Mouse (Mus musculus) CH12.LX (cell line): ENCODE measurements around the gene Prm3.

Source experiments
- CTCF ChIP-seq, 2 experiments: IDR thresholded peaks in 1 of 2; conservative IDR thresholded peaks in 1 of 2; 2 replicates each; pipeline ENCODE4 v1.5.1; 2011 to 2012; ENCODE audit warnings: low read depth in 2 of 2, low read length in 2 of 2, improper control_type of control experiment in 1 of 2, inconsistent platforms in 1 of 2, mild to moderate bottlenecking in 1 of 2, moderate library complexity in 1 of 2
- E2F4 ChIP-seq: IDR thresholded peaks from 2 replicates; pipeline ENCODE4 v1.6.1; 2011; ENCODE audit warnings: low read depth, low read length, improper control_type of control experiment; ENCODE audit not compliant: insufficient replicate concordance
- ZKSCAN1 ChIP-seq: IDR thresholded peaks from 2 replicates; pipeline ENCODE4 v1.6.1; 2012; ENCODE audit warnings: low read depth, inconsistent platforms, low read length, improper control_type of control experiment, borderline replicate concordance

GRCm38 (mm10) chr16:10741082-10741481, 49.6 kb downstream of the Prm3 start:
- no peak for TF ChIP-seq CTCF (conservative IDR thresholded peaks at IDR 0.05 in 1 of 2, IDR thresholded peaks at IDR 0.05 in 1 of 2; ENCODE audit: low read depth in 2 of 2, low read length in 2 of 2)
- no peak for TF ChIP-seq ZKSCAN1
- no peak for TF ChIP-seq E2F4
